Mouse (Mus musculus): Measurements from ENCODE around the gene Cyp1a2. TPM values are rescaled to one million over a fixed set of nuclear protein-coding genes. Genes with fewer than 3 reads are reported as not detected.

Gene Cyp1a2
- total RNA-seq, 2 experiments from 2014 or later = not detected

- ATAC-seq (replicated peaks; ENCODE audit: poor library complexity, severe bottlenecking) = no peak
Observed at GRCm38 (mm10) chr9:57627191-57627590, 56.3 kb downstream of the Cyp1a2 start.

Other genes starting within 250 kb of the Cyp1a2 start
- gene Ppcdc, start 243.6 kb downstream of the Cyp1a2 start, total RNA-seq (2014; fragmentation: Nextera tagmentation) = 19.4 and 25.2 TPM in 2 replicates
- 10.0 and 13.4 TPM in 2 replicates for gene Ppcdc, start 243.6 kb downstream of the Cyp1a2 start, total RNA-seq (2017)
- 5.4 and 8.2 TPM in 2 replicates for gene Scamp5, start 215.6 kb downstream of the Cyp1a2 start, total RNA-seq (2014; fragmentation: Nextera tagmentation)
- 1.6 and 2.2 TPM in 2 replicates for gene Scamp5, start 215.6 kb downstream of the Cyp1a2 start, total RNA-seq (2017)
- 0.32 TPM in 1 of 2 replicates, not detected in the other for gene Rpp25, start 179.7 kb downstream of the Cyp1a2 start, total RNA-seq (2014; fragmentation: Nextera tagmentation)
- 0.46 TPM in 1 of 2 replicates, not detected in the other for gene Rpp25, start 179.7 kb downstream of the Cyp1a2 start, total RNA-seq (2017)
- gene Cox5a, start 162.4 kb downstream of the Cyp1a2 start, total RNA-seq (2014; fragmentation: Nextera tagmentation) = 540 and 741 TPM in 2 replicates
- gene Cox5a, start 162.4 kb downstream of the Cyp1a2 start, total RNA-seq (2017) = 121 and 142 TPM in 2 replicates
- 7.3 and 7.5 TPM in 2 replicates for gene Fam219b, start 146.2 kb downstream of the Cyp1a2 start, total RNA-seq (2014; fragmentation: Nextera tagmentation)
- 11.4 and 12.6 TPM in 2 replicates for gene Fam219b, start 146.2 kb downstream of the Cyp1a2 start, total RNA-seq (2017)
- gene Mpi, start 130.9 kb downstream of the Cyp1a2 start, total RNA-seq (2014; fragmentation: Nextera tagmentation) = 10.8 and 23.1 TPM in 2 replicates
- 13.9 and 17.8 TPM in 2 replicates for gene Mpi, start 130.9 kb downstream of the Cyp1a2 start, total RNA-seq (2017)
- gene Scamp2, start 122.8 kb downstream of the Cyp1a2 start, total RNA-seq (2014; fragmentation: Nextera tagmentation) = 66.9 and 68.5 TPM in 2 replicates
- gene Scamp2, start 122.8 kb downstream of the Cyp1a2 start, total RNA-seq (2017) = 26.8 and 38.2 TPM in 2 replicates
- gene Ulk3, start 94.3 kb downstream of the Cyp1a2 start, total RNA-seq (2014; fragmentation: Nextera tagmentation) = 9.9 and 12.9 TPM in 2 replicates
- 3.1 and 6.0 TPM in 2 replicates for gene Ulk3, start 94.3 kb downstream of the Cyp1a2 start, total RNA-seq (2017)
- gene Cplx3, start 77.4 kb downstream of the Cyp1a2 start, total RNA-seq (2014; fragmentation: Nextera tagmentation) = not detected in 2 replicates
- not detected in 2 replicates for gene Cplx3, start 77.4 kb downstream of the Cyp1a2 start, total RNA-seq (2017)
- gene Lman1l, start 62.9 kb downstream of the Cyp1a2 start, total RNA-seq (2014; fragmentation: Nextera tagmentation) = not detected in 2 replicates
- gene Lman1l, start 62.9 kb downstream of the Cyp1a2 start, total RNA-seq (2017) = not detected in 2 replicates
- gene Csk, start 30.1 kb downstream of the Cyp1a2 start, total RNA-seq (2014; fragmentation: Nextera tagmentation) = 86.9 and 92.3 TPM in 2 replicates
- gene Csk, start 30.1 kb downstream of the Cyp1a2 start, total RNA-seq (2017) = 83.8 and 113 TPM in 2 replicates
- gene Cyp1a1, start 4.2 kb upstream of the Cyp1a2 start, total RNA-seq (2014; fragmentation: Nextera tagmentation) = not detected in 2 replicates
- gene Cyp1a1, start 4.2 kb upstream of the Cyp1a2 start, total RNA-seq (2017) = not detected in 2 replicates
- gene Edc3, start 24.8 kb upstream of the Cyp1a2 start, total RNA-seq (2014; fragmentation: Nextera tagmentation) = 14.6 and 20.3 TPM in 2 replicates
- gene Edc3, start 24.8 kb upstream of the Cyp1a2 start, total RNA-seq (2017) = 3.5 and 4.3 TPM in 2 replicates
- gene Clk3, start 82.2 kb upstream of the Cyp1a2 start, total RNA-seq (2014; fragmentation: Nextera tagmentation) = 44.0 and 48.0 TPM in 2 replicates
- 36.8 and 49.9 TPM in 2 replicates for gene Clk3, start 82.2 kb upstream of the Cyp1a2 start, total RNA-seq (2017)
- 2.0 and 3.6 TPM in 2 replicates for gene Arid3b, start 153.1 kb upstream of the Cyp1a2 start, total RNA-seq (2014; fragmentation: Nextera tagmentation)
- gene Arid3b, start 153.1 kb upstream of the Cyp1a2 start, total RNA-seq (2017) = 0.99 and 1.3 TPM in 2 replicates
- gene Ubl7, start 227.3 kb upstream of the Cyp1a2 start, total RNA-seq (2014; fragmentation: Nextera tagmentation) = 84.9 and 113 TPM in 2 replicates
- 11.7 and 19.3 TPM in 2 replicates for gene Ubl7, start 227.3 kb upstream of the Cyp1a2 start, total RNA-seq (2017)